Mouse (Mus musculus) small intestine, adult 2 months (tissue): ENCODE results near the gene Dot1l.
"Not testable (repeated sequence)": the region's sequence is repeated elsewhere in the genome, so short reads cannot be mapped to it uniquely, and the experiment has no call there.

Experiments used
- CTCF ChIP-seq: fragments of 200-500 bp; IDR thresholded peaks from 2 replicates; pipeline ENCODE4 v1.5.1; 2012; ENCODE audit warnings: low read depth, mild to moderate bottlenecking, control low read depth, inconsistent platforms, low read length, moderate library complexity, mixed read lengths; ENCODE audit not compliant: insufficient replicate concordance, insufficient read length; ENCODE audit errors: extremely low read depth
- POLR2A ChIP-seq: fragments of 200-500 bp; IDR thresholded peaks from 2 replicates; pipeline ENCODE4 v1.6.1; 2012; ENCODE audit warnings: low read depth, mild to moderate bottlenecking, control low read depth, inconsistent platforms, low read length, moderate library complexity

- not testable (repeated sequence) for TF ChIP-seq POLR2A, CTCF
Measured at GRCm38 (mm10) chr10:80817955-80818354, 62.9 kb downstream of the Dot1l start.
